ENCODE assay signal across 7 mouse cellular contexts in genomic region chr7:18926041-18926790, GRCm38 (mm10). TPM values are rescaled to one million over a fixed set of nuclear protein-coding genes. Genes with fewer than 3 reads are reported as not detected.
A peak's percentile ranks its signal among the peaks of the same experiment; 100 is the strongest.
DNase-seq lines count a peak whose midpoint lies in the region; ATAC-seq and TF ChIP-seq lines count a peak whose summit lies in the region.

No protein-coding gene starts in this region.

- H3K4me1 ChIP-seq in ES-E14 (ENCODE audit: control insufficient read depth in 2 of 2, insufficient read depth in 2 of 2, low read length in 2 of 2, poor library complexity in 1 of 2), result peaks cover 6 to 14% of the 10 kb centered on the region in 2 experiments
- peaks cover 15% of the 10 kb centered on the region for H3K4me1 ChIP-seq in embryonic facial prominence, embryonic 15.5 days
- peaks cover 25% of the 10 kb centered on the region for H3K4me1 ChIP-seq in hindbrain, embryonic 11.5 days (replicated peaks; ENCODE audit: control insufficient read depth, insufficient read depth, low read length)
- H3K4me1 ChIP-seq in limb, embryonic 13.5 days, result peaks cover 11% of the 10 kb centered on the region
- peaks cover 24% of the 10 kb centered on the region for H3K4me1 ChIP-seq in midbrain, postnatal 0 days (ENCODE audit: insufficient read depth, low read length)

- ATAC-seq in embryonic facial prominence, embryonic 15.5 days (ENCODE audit: insufficient number of reproducible peaks, low FRiP score, low TSS enrichment, low read depth), result peak; percentile 41; the same call in 1 of the 2 replicates
- peak; percentile 34; the same call in 1 of the 2 replicates for ATAC-seq in hindbrain, embryonic 11.5 days (ENCODE audit: low FRiP score)
- peak; percentile 22; the same call in 1 of the 2 replicates for ATAC-seq in limb, embryonic 13.5 days (ENCODE audit: low FRiP score, low read depth)
- peak; percentile 6; the same call in 1 of the 2 replicates for ATAC-seq in midbrain, postnatal 0 days (ENCODE audit: low FRiP score)
- no peak for ATAC-seq in megakaryocyte progenitor cell, adult 5-6 weeks (replicated peaks; ENCODE audit: poor library complexity)

- H3K27ac ChIP-seq in ES-E14 (ENCODE audit: insufficient read depth, low read depth, low read length, poor library complexity, severe bottlenecking), result no peak overlapping the region
- no peak overlapping the region for H3K27ac ChIP-seq in embryonic facial prominence, embryonic 15.5 days (replicated peaks)
- peak overlapping the region; percentile 80 for H3K27ac ChIP-seq in hindbrain, embryonic 11.5 days (ENCODE audit: low read depth, low read length)
- H3K27ac ChIP-seq in limb, embryonic 13.5 days, result no peak overlapping the region
- H3K27ac ChIP-seq in midbrain, postnatal 0 days (ENCODE audit: low read depth, low read length), result peak overlapping the region; percentile 96

- H3K27me3 ChIP-seq in embryonic facial prominence, embryonic 15.5 days, result peaks cover 54% of the 10 kb centered on the region
- no peaks in the 10 kb centered on the region for H3K27me3 ChIP-seq in hindbrain, embryonic 11.5 days (ENCODE audit: control insufficient read depth, insufficient read depth, low read length)
- peaks cover 89% of the 10 kb centered on the region for H3K27me3 ChIP-seq in limb, embryonic 13.5 days
- H3K27me3 ChIP-seq in midbrain, postnatal 0 days (ENCODE audit: insufficient read depth, low read length), result no peaks in the 10 kb centered on the region

- H3K9ac ChIP-seq in ES-E14 (ENCODE audit: insufficient read depth, low read depth, low read length, poor library complexity, severe bottlenecking), result peak overlapping the region; percentile 23
- peak overlapping the region; percentile 39 for H3K9ac ChIP-seq in embryonic facial prominence, embryonic 15.5 days
- peak overlapping the region; percentile 100 for H3K9ac ChIP-seq in hindbrain, embryonic 11.5 days (ENCODE audit: low read depth, low read length)
- peak overlapping the region; percentile 66 for H3K9ac ChIP-seq in limb, embryonic 13.5 days
- peak overlapping the region; percentile 99 for H3K9ac ChIP-seq in midbrain, postnatal 0 days (replicated peaks; ENCODE audit: low read length, poor library complexity, severe bottlenecking)

- in situ Hi-C loops in ES-E14 (cut with MboI; ENCODE audit: low sequenced_read_pairs in 2 of 2, unreplicated experiment in 2 of 2), result no loop called here

- no peak for TF ChIP-seq CTCF in midbrain, postnatal 0 days (IDR thresholded peaks at IDR 0.05)

- peak overlapping the region; percentile 94 for H3K4me2 ChIP-seq in embryonic facial prominence, embryonic 15.5 days (replicated peaks)
- peak overlapping the region; percentile 61 for H3K4me2 ChIP-seq in hindbrain, embryonic 11.5 days (replicated peaks; ENCODE audit: low read depth, low read length)
- peak overlapping the region; percentile 90 for H3K4me2 ChIP-seq in limb, embryonic 13.5 days (replicated peaks)
- H3K4me2 ChIP-seq in midbrain, postnatal 0 days (ENCODE audit: low read depth, low read length, poor library complexity, severe bottlenecking), result peak overlapping the region; percentile 77

- peak; percentile 39 for DNase-seq in ES-E14 (ENCODE audit: low read depth, low spot score)
- peak; percentile 39 for DNase-seq in adrenal gland, adult 8-10 months
- DNase-seq in hindbrain, embryonic 11.5 days (ENCODE audit: low spot score), result peak; percentile 66
- peak; percentile 53 for DNase-seq in midbrain, postnatal 0 days (ENCODE audit: low spot score)

- peak overlapping the region; percentile 68 to 72 for H3K4me3 ChIP-seq in ES-E14 (ENCODE audit: insufficient read depth in 1 of 2, low read depth in 1 of 2, low read length in 2 of 2, poor library complexity in 1 of 2, severe bottlenecking in 1 of 2)
- H3K4me3 ChIP-seq in embryonic facial prominence, embryonic 15.5 days (replicated peaks), result peak overlapping the region; percentile 47
- peak overlapping the region; percentile 97 for H3K4me3 ChIP-seq in hindbrain, embryonic 11.5 days (ENCODE audit: low read depth, low read length)
- peak overlapping the region; percentile 51 for H3K4me3 ChIP-seq in limb, embryonic 13.5 days
- H3K4me3 ChIP-seq in midbrain, postnatal 0 days (ENCODE audit: low read depth, low read length), result peak overlapping the region; percentile 92

- 2% methylated on average over 37 of the region's 42 CpGs for WGBS in embryonic facial prominence, embryonic 15.5 days
- WGBS in hindbrain, embryonic 11.5 days, result 5% methylated on average over 18 of the region's 42 CpGs
- WGBS in limb, embryonic 13.5 days, result 2% methylated on average over 38 of the region's 42 CpGs
- 2% methylated on average over 15 of the region's 42 CpGs for WGBS in midbrain, postnatal 0 days

- H3K36me3 ChIP-seq in ES-E14 (ENCODE audit: control insufficient read depth, insufficient read depth, low read length, poor library complexity, severe bottlenecking), result no peaks in the 10 kb centered on the region
- no peaks in the 10 kb centered on the region for H3K36me3 ChIP-seq in embryonic facial prominence, embryonic 15.5 days
- no peaks in the 10 kb centered on the region for H3K36me3 ChIP-seq in hindbrain, embryonic 11.5 days (ENCODE audit: control insufficient read depth, insufficient read depth, low read length)
- no peaks in the 10 kb centered on the region for H3K36me3 ChIP-seq in limb, embryonic 13.5 days
- no peaks in the 10 kb centered on the region for H3K36me3 ChIP-seq in midbrain, postnatal 0 days (ENCODE audit: insufficient read depth, low read length)

- no peaks in the 10 kb centered on the region for H3K9me3 ChIP-seq in ES-E14 (ENCODE audit: control insufficient read depth, insufficient read depth, low read depth, low read length)
- no peaks in the 10 kb centered on the region for H3K9me3 ChIP-seq in embryonic facial prominence, embryonic 15.5 days (replicated peaks)
- H3K9me3 ChIP-seq in hindbrain, embryonic 11.5 days (ENCODE audit: control insufficient read depth, low read length), result no peaks in the 10 kb centered on the region
- H3K9me3 ChIP-seq in limb, embryonic 13.5 days, result no peaks in the 10 kb centered on the region
- H3K9me3 ChIP-seq in midbrain, postnatal 0 days (ENCODE audit: low read length), result no peaks in the 10 kb centered on the region

TF ChIP-seq in ES-E14, 5 proteins besides CTCF, POLR2A, EP300 and RAD21:
- TF ChIP-seq MAFK (IDR thresholded peaks at IDR 0.05; ENCODE audit: insufficient read depth, low read depth, low read length) (no peak), ZC3H11A (IDR thresholded peaks at IDR 0.05; ENCODE audit: borderline replicate concordance, low read depth, low read length) (no peak), ZNF384 (IDR thresholded peaks at IDR 0.05; ENCODE audit: low read depth, low read length) (no peak), HCFC1 (IDR thresholded peaks at IDR 0.05; ENCODE audit: borderline replicate concordance, insufficient read depth, low read length) (no peak), CHD2 (IDR thresholded peaks at IDR 0.05; ENCODE audit: low read depth, low read length) (no peak)

RNA-seq across cellular contexts. Expression of gene Nova2, which starts 0.5 kb away (rescaled TPM):
- total RNA-seq in ES-E14 (2012; rRNA removed), result 0.79 and 0.80 TPM in 2 replicates
- total RNA-seq in adrenal gland, adult 8-10 months (2022), result 1 to 10 TPM; 5.6 to 9.2 (median 7.1) TPM
- polyA plus RNA-seq in embryonic facial prominence, embryonic 15.5 days (2015; fragmentation: Nextera tagmentation; extraction: Ambion mirVana), result 0.56 and 0.60 TPM in 2 replicates
- 12.7 and 18.0 TPM in 2 replicates for polyA plus RNA-seq in hindbrain, embryonic 11.5 days (2014; fragmentation: Nextera tagmentation; extraction: Ambion mirVana)
- polyA plus RNA-seq in limb, embryonic 13.5 days (2015; fragmentation: Nextera tagmentation; extraction: Ambion mirVana), result 0.33 and 0.41 TPM in 2 replicates
- 20.9 and 26.5 TPM in 2 replicates for total RNA-seq in midbrain, postnatal 0 days (2014; rRNA removed)
- 8.7 and 10.1 TPM in 2 replicates for polyA plus RNA-seq in midbrain, postnatal 0 days (2015; fragmentation: Nextera tagmentation; extraction: Ambion mirVana)
- total RNA-seq in megakaryocyte progenitor cell, adult 5-6 weeks (2015), result not detected in 2 replicates
- not detected in 2 replicates for total RNA-seq in megakaryocyte progenitor cell, adult 5-6 weeks (2017)

RNA-seq across cellular contexts. Expression of gene Ccdc61, which starts 16.0 kb away (rescaled TPM):
- 11.8 and 19.4 TPM in 2 replicates for total RNA-seq in ES-E14 (2012; rRNA removed)
- 10 to 100 TPM; 12.6 to 18.4 (median 14.0) TPM for total RNA-seq in adrenal gland, adult 8-10 months (2022)
- polyA plus RNA-seq in embryonic facial prominence, embryonic 15.5 days (2015; fragmentation: Nextera tagmentation; extraction: Ambion mirVana), result 31.8 and 40.3 TPM in 2 replicates
- 22.9 and 27.3 TPM in 2 replicates for polyA plus RNA-seq in hindbrain, embryonic 11.5 days (2014; fragmentation: Nextera tagmentation; extraction: Ambion mirVana)
- 32.8 and 34.6 TPM in 2 replicates for polyA plus RNA-seq in limb, embryonic 13.5 days (2015; fragmentation: Nextera tagmentation; extraction: Ambion mirVana)
- 21.3 and 25.5 TPM in 2 replicates for total RNA-seq in midbrain, postnatal 0 days (2014; rRNA removed)
- 29.5 and 35.2 TPM in 2 replicates for polyA plus RNA-seq in midbrain, postnatal 0 days (2015; fragmentation: Nextera tagmentation; extraction: Ambion mirVana)
- 11.9 and 14.1 TPM in 2 replicates for total RNA-seq in megakaryocyte progenitor cell, adult 5-6 weeks (2015)
- 11.3 and 17.0 TPM in 2 replicates for total RNA-seq in megakaryocyte progenitor cell, adult 5-6 weeks (2017)

RNA-seq across cellular contexts. Expression of gene Pglyrp1, which starts 55.1 kb away (rescaled TPM):
- 0.89 and 1.4 TPM in 2 replicates for total RNA-seq in ES-E14 (2012; rRNA removed)
- total RNA-seq in adrenal gland, adult 8-10 months (2022), result 1 to 10 TPM; 1.3 to 2.8 (median 1.8) TPM
- 9.7 and 16.3 TPM in 2 replicates for polyA plus RNA-seq in embryonic facial prominence, embryonic 15.5 days (2015; fragmentation: Nextera tagmentation; extraction: Ambion mirVana)
- polyA plus RNA-seq in hindbrain, embryonic 11.5 days (2014; fragmentation: Nextera tagmentation; extraction: Ambion mirVana), result 2.8 and 2.9 TPM in 2 replicates
- 0.74 and 1.0 TPM in 2 replicates for polyA plus RNA-seq in limb, embryonic 13.5 days (2015; fragmentation: Nextera tagmentation; extraction: Ambion mirVana)
- 17.3 and 18.2 TPM in 2 replicates for total RNA-seq in midbrain, postnatal 0 days (2014; rRNA removed)
- polyA plus RNA-seq in midbrain, postnatal 0 days (2015; fragmentation: Nextera tagmentation; extraction: Ambion mirVana), result 26.8 and 27.1 TPM in 2 replicates
- 264 and 265 TPM in 2 replicates for total RNA-seq in megakaryocyte progenitor cell, adult 5-6 weeks (2015)
- 31.3 and 35.6 TPM in 2 replicates for total RNA-seq in megakaryocyte progenitor cell, adult 5-6 weeks (2017)

Comparison
In these comparisons a context has a peak if more than half of its experiments do, and no peak if none do; other contexts are left out.
1. H3K27ac ChIP-seq: peak in hindbrain, embryonic 11.5 days (single experiment) and midbrain, postnatal 0 days (single experiment); none in ES-E14 (single experiment), embryonic facial prominence, embryonic 15.5 days (single experiment) and limb, embryonic 13.5 days (single experiment).
2. H3K4me3 ChIP-seq: peak in every context shown above with its lines; median percentile 97 in hindbrain, embryonic 11.5 days; 92 in midbrain, postnatal 0 days; 70 in ES-E14; 51 in limb, embryonic 13.5 days; 47 in embryonic facial prominence, embryonic 15.5 days.
3. H3K9ac ChIP-seq: peak in every context shown above with its lines; median percentile 100 in hindbrain, embryonic 11.5 days; 99 in midbrain, postnatal 0 days; 66 in limb, embryonic 13.5 days; 39 in embryonic facial prominence, embryonic 15.5 days; 23 in ES-E14.
4. Peak in every context shown above with its lines, with median percentiles within 50 percentile points of each other: DNase-seq and H3K4me2 ChIP-seq.